Mouse (Mus musculus) hindbrain, embryonic 11.5 days (tissue): Measurements from ENCODE around the gene Atp7b. TPM values are rescaled to one million over a fixed set of nuclear protein-coding genes. Genes with fewer than 3 reads are reported as not detected.

ENCODE experiments used
- ATAC-seq: fragments of 200-750 bp; cut with Nextera tagmentation; 2 replicates; pipeline ENCODE4 v1.8.0; 2017; ENCODE audit warnings: mild to moderate bottlenecking, moderate TSS enrichment, moderate library complexity; ENCODE audit not compliant: low FRiP score
- DNase-seq: peaks from one replicate; pipeline ENCODE4 v3.0.0-alpha.2; 2015; ENCODE audit warnings: low spot score
- H3K27ac ChIP-seq: fragments of 300-500 bp; sonication (generic); 2 replicates; pipeline ENCODE4 v1.5.1; 2014; ENCODE audit warnings: mild to moderate bottlenecking, low read depth, low read length
- H3K27me3 ChIP-seq: fragments of 300-500 bp; sonication (generic); 2 replicates; pipeline ENCODE4 v1.6.1; 2014; ENCODE audit warnings: mild to moderate bottlenecking, low read length, moderate library complexity, mixed read lengths; ENCODE audit not compliant: control insufficient read depth, insufficient read depth
- H3K36me3 ChIP-seq: fragments of 300-500 bp; sonication (generic); 2 replicates; pipeline ENCODE4 v1.6.1; 2014; ENCODE audit warnings: mild to moderate bottlenecking, low read length, moderate library complexity, mixed read lengths; ENCODE audit not compliant: control insufficient read depth, insufficient read depth
- H3K4me1 ChIP-seq: fragments of 300-500 bp; sonication (generic); replicated peaks from 2 replicates; pipeline ENCODE4 v1.6.1; 2014; ENCODE audit warnings: low read length, mixed read lengths; ENCODE audit not compliant: control insufficient read depth, insufficient read depth
- H3K4me2 ChIP-seq: fragments of 300-500 bp; sonication (generic); replicated peaks from 2 replicates; pipeline ENCODE4 v1.6.1; 2014; ENCODE audit warnings: mild to moderate bottlenecking, low read depth, low read length
- H3K4me3 ChIP-seq: fragments of 300-500 bp; sonication (generic); 2 replicates; pipeline ENCODE4 v1.5.1; 2014; ENCODE audit warnings: low read depth, low read length
- H3K9ac ChIP-seq: fragments of 300-500 bp; sonication (generic); 2 replicates; pipeline ENCODE4 v1.6.1; 2014; ENCODE audit warnings: low read depth, low read length
- H3K9me3 ChIP-seq: fragments of 300-500 bp; sonication (generic); 2 replicates; pipeline ENCODE4 v1.6.1; 2016; ENCODE audit warnings: low read length; ENCODE audit not compliant: control insufficient read depth
- WGBS: fragments of 180-500 bp; shearing (Covaris S2); extraction: QIAGEN DNeasy Blood & Tissue Kit; methylation state at CpG from one replicate; pipeline ENCODE4 v1.1.7; 2014; 5-methylcytosine and 5-hydroxymethylcytosine counted together
- polyA plus RNA-seq: library from polyadenylated mRNA; unstranded; fragments of >200 nt; fragmentation: Nextera tagmentation; extraction: Ambion mirVana; gene quantifications from 2 replicates; pipeline ENCODE4 v1.2.1, GENCODE M21; 2014

Atp7b gene
- polyA plus RNA-seq, 1 experiment from 2014 or later = 1.3 TPM

DNA sequence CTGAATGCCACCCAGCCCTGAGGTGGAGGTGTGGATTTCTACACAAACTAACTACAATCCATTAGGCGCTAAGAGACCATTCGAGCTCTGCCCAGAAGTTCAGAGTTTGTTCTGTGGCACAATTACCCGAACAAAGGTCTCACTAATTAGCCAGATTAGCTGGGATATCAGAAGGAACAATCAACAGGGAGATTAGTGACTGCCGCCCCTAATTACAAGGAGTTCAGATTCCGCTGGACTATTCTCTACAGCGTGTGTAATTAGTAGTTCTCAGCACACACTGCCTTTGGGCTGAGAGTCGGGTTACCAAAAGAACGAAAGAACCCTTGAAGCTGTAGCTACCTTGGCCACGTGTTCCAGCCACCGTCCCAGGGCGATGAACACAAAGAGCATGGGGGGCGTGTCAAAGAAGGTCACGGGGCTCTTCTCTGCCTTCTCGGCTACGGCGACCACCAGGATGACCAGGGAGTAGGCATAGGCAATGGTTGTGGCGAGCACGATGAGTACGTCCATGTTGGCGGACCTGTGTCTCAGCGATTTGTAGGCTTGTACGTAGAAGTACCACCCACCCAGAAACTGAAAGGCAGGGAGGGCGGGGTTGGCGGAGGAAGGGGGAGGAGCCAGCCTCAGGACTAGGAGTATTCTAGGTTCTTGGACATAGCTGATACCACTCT lies 46.9 kb downstream of the Atp7b start:
- Histone ChIP-seq H3K27me3 (no peaks in the 10 kb centered on the region), H3K9me3 (no peaks in the 10 kb centered on the region)
- 82% methylated on average over 24 of the region's 24 CpGs for WGBS

DNA sequence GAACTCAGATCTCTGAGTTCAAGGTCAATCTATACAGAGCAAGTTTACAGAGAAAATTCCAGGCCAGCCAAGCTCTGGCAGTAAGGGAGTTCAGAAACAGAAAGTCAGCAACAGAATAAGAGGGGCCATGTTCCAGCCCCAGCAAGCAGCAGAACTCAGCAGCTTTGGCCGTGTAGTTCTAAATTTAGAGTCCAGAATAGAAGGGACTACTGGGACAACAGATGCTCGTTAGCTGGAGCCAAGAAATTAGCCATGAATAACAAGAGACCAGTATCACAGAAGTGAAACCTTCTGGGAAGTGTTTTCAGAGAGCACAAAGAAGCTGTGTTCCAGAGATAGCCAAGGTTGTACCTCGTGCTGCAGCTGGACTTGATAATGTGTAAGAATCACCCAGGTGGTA lies 50.7 kb downstream of the Atp7b start:
- Histone ChIP-seq H3K9ac (no peak overlapping the region), H3K4me2 (no peak overlapping the region), H3K36me3 (no peaks in the 10 kb centered on the region), H3K27ac (no peak overlapping the region), H3K27me3 (no peaks in the 10 kb centered on the region), H3K4me3 (no peak overlapping the region), H3K4me1 (no peaks in the 10 kb centered on the region), H3K9me3 (no peaks in the 10 kb centered on the region)
- ATAC-seq (no peak), DNase-seq (no peak)
- 87% methylated on average over 3 of the region's 3 CpGs for WGBS

More for the DNA sequence above, 46.9 kb downstream of the Atp7b start:
- DNase-seq (no peak), ATAC-seq (no peak)
- Histone ChIP-seq H3K36me3 (no peaks in the 10 kb centered on the region), H3K9ac (no peak overlapping the region), H3K27ac (no peak overlapping the region), H3K4me3 (no peak overlapping the region), H3K4me2 (no peak overlapping the region), H3K4me1 (no peaks in the 10 kb centered on the region)

GRCm38 (mm10) chr8:22006423-22006822 lies 53.7 kb downstream of the Atp7b start:
- no peaks in the 10 kb centered on the region for H3K27me3 ChIP-seq
- no peaks in the 10 kb centered on the region for H3K4me1 ChIP-seq
- ATAC-seq (no peak), DNase-seq (no peak)
- H3K4me3 ChIP-seq = no peak overlapping the region
- no peaks in the 10 kb centered on the region for H3K36me3 ChIP-seq
- no peaks in the 10 kb centered on the region for H3K9me3 ChIP-seq
- no peak overlapping the region for H3K9ac ChIP-seq
- 75% methylated on average over 6 of the region's 6 CpGs for WGBS
- H3K4me2 ChIP-seq = no peak overlapping the region
- no peak overlapping the region for H3K27ac ChIP-seq

DNA sequence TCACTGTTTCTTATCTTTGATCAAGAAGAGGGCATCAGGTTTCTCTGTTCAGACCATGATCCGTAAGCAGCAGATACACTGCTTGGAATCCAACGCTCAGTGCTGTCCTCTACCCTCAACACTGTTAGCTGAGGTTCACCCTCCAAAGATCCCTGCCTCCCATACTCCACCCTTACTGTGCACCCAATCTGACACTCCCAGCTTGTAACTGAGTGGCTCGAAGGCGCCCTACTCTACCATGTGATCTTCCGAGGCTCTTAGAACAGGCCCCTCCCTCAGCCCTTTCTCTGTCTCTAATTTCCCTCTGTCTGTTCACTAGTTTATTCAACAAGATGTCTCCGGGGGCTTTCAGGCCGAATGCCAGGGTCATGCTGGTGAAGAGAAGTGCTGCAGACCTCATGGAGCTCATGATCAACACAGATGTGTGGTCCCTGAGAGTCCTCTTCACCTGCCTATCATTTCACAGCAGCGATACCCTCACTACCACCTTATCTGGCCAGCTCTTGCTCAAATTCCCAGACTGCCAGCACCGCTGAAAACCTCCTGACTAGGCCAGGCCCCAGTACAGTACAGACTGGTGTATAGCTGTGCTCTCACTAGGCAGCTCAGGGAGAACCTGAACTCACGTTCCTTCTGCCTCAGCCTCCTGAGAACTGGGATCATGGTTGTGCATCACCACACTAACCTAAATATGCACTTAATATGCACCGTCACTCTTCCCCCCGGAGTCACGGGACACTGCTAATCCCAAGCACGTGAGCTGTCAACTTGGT lies 55.2 kb downstream of the Atp7b start:
- no peak overlapping the region for H3K4me2 ChIP-seq
- DNase-seq = no peak
- 81% methylated on average over 14 of the region's 14 CpGs for WGBS
- no peak overlapping the region for H3K27ac ChIP-seq
- no peak overlapping the region for H3K4me3 ChIP-seq
- ATAC-seq = no peak
- H3K9ac ChIP-seq = no peak overlapping the region
- H3K9me3 ChIP-seq = no peaks in the 10 kb centered on the region
- no peaks in the 10 kb centered on the region for H3K36me3 ChIP-seq
- H3K27me3 ChIP-seq = no peaks in the 10 kb centered on the region
- no peaks in the 10 kb centered on the region for H3K4me1 ChIP-seq

- no peak for ATAC-seq
- no peak overlapping the region for H3K9ac ChIP-seq
Observed at GRCm38 (mm10) chr8:21995181-21995580, 64.9 kb downstream of the Atp7b start.

GRCm38 (mm10) chr8:21992184-21992583 lies 67.9 kb downstream of the Atp7b start:
- no peaks in the 10 kb centered on the region for H3K36me3 ChIP-seq

More at GRCm38 (mm10) chr8:21995181-21995580, 64.9 kb downstream of the Atp7b start:
- Histone ChIP-seq H3K4me2 (no peak overlapping the region), H3K27ac (no peak overlapping the region), H3K4me3 (no peak overlapping the region), H3K4me1 (no peaks in the 10 kb centered on the region), H3K36me3 (no peaks in the 10 kb centered on the region), H3K27me3 (no peaks in the 10 kb centered on the region), H3K9me3 (no peaks in the 10 kb centered on the region)
- peak; percentile 8 for DNase-seq
- 63% methylated on average over 3 of the region's 3 CpGs for WGBS

GRCm38 (mm10) chr8:21981664-21982337 lies 78.3 kb downstream of the Atp7b start:
- Histone ChIP-seq H3K27me3 (no peaks in the 10 kb centered on the region), H3K4me1 (no peaks in the 10 kb centered on the region), H3K4me2 (no peak overlapping the region), H3K4me3 (no peak overlapping the region), H3K9ac (no peak overlapping the region), H3K27ac (no peak overlapping the region), H3K9me3 (no peaks in the 10 kb centered on the region), H3K36me3 (no peaks in the 10 kb centered on the region)
- peak; percentile 49 for ATAC-seq
- peak; percentile 24 for DNase-seq
- 63% methylated on average over 8 of the region's 8 CpGs for WGBS

More at GRCm38 (mm10) chr8:21992184-21992583, 67.9 kb downstream of the Atp7b start:
- WGBS = 22% methylated on average over 6 of the region's 6 CpGs
- Histone ChIP-seq H3K27me3 (no peaks in the 10 kb centered on the region), H3K9me3 (no peaks in the 10 kb centered on the region), H3K4me1 (no peaks in the 10 kb centered on the region), H3K27ac (no peak overlapping the region), H3K4me3 (no peak overlapping the region), H3K4me2 (no peak overlapping the region), H3K9ac (no peak overlapping the region)
- DNase-seq (peak; percentile 34), ATAC-seq (no peak)

GRCm38 (mm10) chr8:21978193-21978592 lies 81.9 kb downstream of the Atp7b start:
- H3K27ac ChIP-seq = no peak overlapping the region
- no peaks in the 10 kb centered on the region for H3K9me3 ChIP-seq
- no peaks in the 10 kb centered on the region for H3K4me1 ChIP-seq
- 71% methylated on average over 4 of the region's 4 CpGs for WGBS
- no peaks in the 10 kb centered on the region for H3K36me3 ChIP-seq
- no peaks in the 10 kb centered on the region for H3K27me3 ChIP-seq
- no peak overlapping the region for H3K4me2 ChIP-seq
- no peak for ATAC-seq
- no peak for DNase-seq
- H3K4me3 ChIP-seq = no peak overlapping the region
- H3K9ac ChIP-seq = no peak overlapping the region
